Mouse (Mus musculus) spleen, adult 2 months (tissue): ENCODE data around the gene Lnx2. TPM values are rescaled to one million over a fixed set of nuclear protein-coding genes. Genes with fewer than 3 reads are reported as not detected.

ENCODE experiments used
- DNase-seq, 2 experiments: peaks; one replicate each; pipeline versions ENCODE4 v3.0.0 to v3.0.0-alpha.2; 2012 to 2021; ENCODE audit warnings: low spot score in 2 of 2, low read depth in 1 of 2
- H3K27ac ChIP-seq: fragments of 200-500 bp; 2 replicates; pipeline ENCODE4 v1.5.1; 2012; ENCODE audit warnings: low read length, inconsistent platforms; ENCODE audit not compliant: insufficient read depth
- H3K27me3 ChIP-seq: fragments of 200-500 bp; 2 replicates; pipeline ENCODE4 v1.6.1; 2012; ENCODE audit warnings: mild to moderate bottlenecking, moderate library complexity, low read length, inconsistent platforms; ENCODE audit not compliant: control insufficient read depth, insufficient read depth
- H3K36me3 ChIP-seq: fragments of 200-500 bp; 2 replicates; pipeline ENCODE4 v1.6.1; 2012; ENCODE audit warnings: mild to moderate bottlenecking, low read length, inconsistent platforms; ENCODE audit not compliant: control insufficient read depth, insufficient read depth
- H3K4me1 ChIP-seq: fragments of 200-500 bp; 2 replicates; pipeline ENCODE4 v1.6.1; 2011; ENCODE audit warnings: inconsistent platforms; ENCODE audit not compliant: control insufficient read depth, insufficient read depth, insufficient read length
- H3K4me3 ChIP-seq: fragments of 200-500 bp; 2 replicates; pipeline ENCODE4 v1.5.1; 2011; ENCODE audit warnings: mild to moderate bottlenecking, inconsistent platforms; ENCODE audit not compliant: insufficient read depth, insufficient read length; ENCODE audit errors: extremely low read depth
- CTCF ChIP-seq: fragments of 200-500 bp; IDR thresholded peaks from 2 replicates; pipeline ENCODE4 v1.5.1; 2011; ENCODE audit warnings: mild to moderate bottlenecking, inconsistent platforms; ENCODE audit not compliant: insufficient read depth, insufficient read length, insufficient replicate concordance; ENCODE audit errors: extremely low read depth
- POLR2A ChIP-seq: fragments of 200-500 bp; IDR thresholded peaks from 2 replicates; pipeline ENCODE4 v1.6.1; 2011; ENCODE audit warnings: low read depth, low read length, inconsistent platforms
- WGBS: fragments of 180-500 bp; shearing (Covaris S2); methylation state at CpG from one replicate; pipeline ENCODE4 v1.1.7; 2018; 5-methylcytosine and 5-hydroxymethylcytosine counted together
- polyA plus RNA-seq: library from polyadenylated mRNA; depleted of rRNA; stranded (reverse); fragments of >200 nt; gene quantifications from 2 replicates; pipeline ENCODE4 v1.2.3, GENCODE M21; 2012

Lnx2 gene
- polyA plus RNA-seq, 1 experiment = 21.3 TPM

DNA sequence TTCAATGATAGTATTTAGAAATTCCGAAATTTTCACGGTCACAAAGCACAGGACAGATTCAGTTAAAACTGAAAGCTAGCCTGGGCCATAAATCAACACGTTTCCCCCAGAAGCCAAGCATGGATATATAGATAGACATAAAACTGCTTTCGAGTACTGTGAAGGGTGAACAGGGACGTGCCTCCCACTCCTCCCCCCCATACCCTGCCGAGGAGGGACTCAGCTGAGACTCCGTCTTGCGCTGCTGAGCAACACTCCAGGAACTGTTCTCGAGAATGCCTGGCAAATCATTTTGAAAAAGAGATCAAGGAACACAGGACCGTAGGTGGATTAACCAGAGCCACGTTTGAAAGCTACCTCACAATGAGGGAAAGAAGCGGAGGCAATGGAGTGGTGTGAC lies 42.1 kb downstream of the Lnx2 start:
- H3K36me3 ChIP-seq = peaks cover 19% of the 10 kb centered on the region
- H3K4me3 ChIP-seq = no peak overlapping the region
- no peaks in the 10 kb centered on the region for H3K27me3 ChIP-seq
- no peak overlapping the region for H3K27ac ChIP-seq
- DNase-seq = no peak
- no peak for TF ChIP-seq POLR2A
- TF ChIP-seq CTCF = no peak
- WGBS = 91% methylated on average over 12 of the region's 12 CpGs
- H3K4me1 ChIP-seq = no peaks in the 10 kb centered on the region

DNA sequence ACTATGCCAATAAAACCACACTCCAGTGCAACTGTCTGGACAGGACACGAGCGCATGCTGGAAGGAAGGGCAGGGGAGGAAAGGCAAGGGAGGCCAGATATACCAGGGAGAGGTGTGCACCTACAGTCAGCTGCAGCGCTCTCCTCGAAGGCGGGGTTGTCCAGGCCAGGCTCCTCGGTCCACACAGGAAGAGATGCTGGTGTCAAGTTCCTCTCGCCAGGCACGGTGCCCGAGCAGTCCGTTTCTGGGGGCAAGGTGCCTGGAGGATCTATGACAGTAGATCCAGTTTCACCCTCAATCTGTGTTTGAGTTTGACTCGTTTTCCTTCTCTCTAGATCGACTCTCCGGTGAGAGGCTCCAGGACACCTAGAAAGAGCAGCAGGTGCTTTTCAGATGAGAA lies 43.2 kb downstream of the Lnx2 start:
- no peak overlapping the region for H3K4me3 ChIP-seq
- H3K27me3 ChIP-seq = no peaks in the 10 kb centered on the region
- TF ChIP-seq POLR2A = no peak
- no peak for TF ChIP-seq CTCF
- 84% methylated on average over 13 of the region's 13 CpGs for WGBS
- peaks cover 29% of the 10 kb centered on the region for H3K36me3 ChIP-seq
- H3K4me1 ChIP-seq = no peaks in the 10 kb centered on the region
- H3K27ac ChIP-seq = no peak overlapping the region
- no peak for DNase-seq

DNA sequence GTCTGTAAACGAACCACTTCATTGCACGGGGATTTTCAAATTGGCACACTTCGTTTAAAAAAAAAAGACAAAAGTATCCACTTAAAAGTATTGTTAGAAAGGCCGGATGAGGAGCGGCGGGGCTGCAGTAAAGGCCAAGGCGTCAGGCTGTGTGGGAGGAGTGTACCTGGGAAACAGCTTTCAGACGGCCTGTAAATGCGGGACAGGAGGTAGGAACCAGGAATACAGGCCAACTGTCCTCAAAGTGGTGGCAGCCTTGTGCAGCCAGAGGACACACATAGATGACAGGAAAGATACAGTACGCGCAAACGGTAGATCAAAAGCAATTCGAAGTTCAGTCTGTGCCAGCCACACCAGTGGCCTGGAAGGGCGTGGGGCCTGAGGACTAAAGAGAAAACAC lies 45.1 kb downstream of the Lnx2 start:
- Histone ChIP-seq H3K36me3 (peaks cover 45% of the 10 kb centered on the region), H3K4me3 (no peak overlapping the region), H3K27ac (no peak overlapping the region; the same call in 1 of the 2 replicates), H3K27me3 (no peaks in the 10 kb centered on the region), H3K4me1 (no peaks in the 10 kb centered on the region)
- WGBS = 89% methylated on average over 14 of the region's 14 CpGs
- TF ChIP-seq POLR2A = no peak
- no peak for TF ChIP-seq CTCF
- no peak for DNase-seq

DNA sequence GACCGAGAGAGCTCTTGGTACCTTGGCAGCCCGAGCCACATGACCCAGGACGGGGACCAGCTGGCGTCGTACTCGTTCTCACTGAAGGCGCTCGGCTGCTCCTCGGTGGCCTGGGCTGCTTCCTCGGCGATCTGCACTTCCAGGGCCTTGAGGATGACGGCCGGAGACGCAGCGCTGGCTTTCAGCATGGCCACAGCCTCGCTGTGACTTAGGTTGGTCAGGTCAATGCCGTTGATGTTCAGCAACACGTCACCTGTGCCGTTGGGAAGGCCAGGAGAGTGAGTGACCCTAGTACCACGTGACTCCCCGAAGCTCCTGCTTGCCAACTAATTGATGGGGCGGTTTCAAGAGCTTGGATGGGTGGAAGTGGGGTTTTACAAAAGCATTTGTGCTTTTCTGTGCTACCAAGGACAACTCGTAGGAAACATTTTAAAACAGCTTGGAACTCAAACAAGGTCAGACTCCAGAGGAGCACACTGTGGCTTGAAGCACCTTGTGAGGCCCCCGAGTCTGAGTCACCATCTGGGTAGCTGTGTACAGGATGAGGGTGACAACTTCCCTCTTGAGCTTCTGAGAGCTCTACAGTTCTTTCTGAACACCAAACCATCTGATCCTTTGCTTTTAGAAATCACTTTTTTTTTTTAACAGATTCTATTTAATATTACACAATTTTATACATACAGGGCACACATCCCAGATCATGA lies 51.9 kb downstream of the Lnx2 start:
- no peaks in the 10 kb centered on the region for H3K27me3 ChIP-seq
- TF ChIP-seq POLR2A (no peak), CTCF (no peak)
- no peak for DNase-seq
- 85% methylated on average over 24 of the region's 24 CpGs for WGBS
- no peak overlapping the region for H3K27ac ChIP-seq
- H3K4me1 ChIP-seq = no peaks in the 10 kb centered on the region
- no peak overlapping the region for H3K4me3 ChIP-seq
- peaks cover 57% of the 10 kb centered on the region for H3K36me3 ChIP-seq

DNA sequence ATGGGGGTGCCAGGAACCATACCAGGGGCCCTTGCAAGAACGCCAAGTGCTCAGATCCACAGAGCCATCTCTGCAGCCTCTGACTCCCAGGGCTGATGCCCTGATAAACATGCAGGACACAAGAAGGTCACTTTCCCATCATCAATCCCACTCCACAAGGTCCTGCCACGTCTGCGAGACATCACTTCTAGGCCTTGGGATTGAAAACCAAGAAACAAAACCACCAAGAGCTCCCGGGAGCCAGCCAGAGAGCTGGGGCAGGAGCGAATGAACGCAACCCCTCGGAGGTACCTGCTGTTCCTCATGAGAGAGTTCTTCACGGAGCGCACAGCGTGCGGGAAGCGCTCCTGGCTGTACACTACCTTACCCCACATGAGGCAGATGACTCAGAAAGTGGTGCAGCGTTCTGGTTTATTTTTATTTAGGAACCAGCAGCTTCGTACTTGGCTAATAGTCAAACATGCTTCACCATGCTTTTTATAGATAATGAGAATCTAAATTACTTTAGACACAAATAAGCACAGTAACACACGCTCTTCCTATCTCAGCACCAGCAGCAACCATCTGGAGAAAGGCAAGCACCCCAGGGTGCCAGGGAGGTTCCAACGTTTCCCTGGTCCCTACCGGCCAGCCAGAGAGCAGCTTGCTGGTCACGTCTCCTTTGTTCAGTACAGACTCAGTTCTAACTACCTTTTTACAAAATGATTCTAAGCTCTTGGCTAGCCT lies 53.0 kb downstream of the Lnx2 start:
- no peak for DNase-seq
- 95% methylated on average over 18 of the region's 18 CpGs for WGBS
- H3K36me3 ChIP-seq = peaks cover 57% of the 10 kb centered on the region

DNA sequence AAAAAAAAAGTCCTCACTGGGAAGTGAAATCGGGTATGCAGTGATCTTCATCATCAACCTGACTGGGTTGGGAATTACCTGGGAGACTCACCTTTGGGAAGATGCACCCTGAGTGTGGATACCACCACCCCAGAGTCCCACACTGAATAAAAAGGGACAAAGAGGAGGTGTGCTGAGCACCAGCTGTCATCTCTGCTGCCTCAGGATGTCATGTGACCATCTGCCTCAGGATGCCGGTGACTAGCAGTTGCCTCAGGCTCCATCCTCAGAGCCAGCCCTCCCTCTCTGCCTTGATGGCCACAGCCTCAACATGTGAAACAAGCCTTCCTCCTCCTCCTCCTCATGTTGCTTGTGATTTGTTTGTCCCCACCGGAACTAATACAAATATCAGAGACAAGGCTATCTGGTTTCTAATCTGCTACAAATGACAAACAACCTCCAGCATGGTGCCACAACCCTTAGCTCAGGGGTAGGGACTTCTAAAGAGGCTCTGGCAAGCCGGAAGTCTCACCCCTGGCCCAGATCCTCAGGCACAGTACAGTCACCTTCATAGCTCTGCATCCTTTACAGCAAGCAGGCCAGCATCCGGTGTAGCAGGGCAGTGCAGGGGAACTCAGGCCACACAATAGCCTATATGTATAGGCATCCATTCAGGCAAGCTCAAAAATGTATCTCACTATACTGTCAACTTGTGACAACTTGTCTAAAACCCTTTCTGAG lies 54.7 kb downstream of the Lnx2 start:
- Histone ChIP-seq H3K27ac (no peak overlapping the region), H3K27me3 (no peaks in the 10 kb centered on the region), H3K36me3 (peaks cover 50% of the 10 kb centered on the region), H3K4me1 (no peaks in the 10 kb centered on the region), H3K4me3 (no peak overlapping the region)
- no peak for DNase-seq
- 73% methylated on average over 5 of the region's 5 CpGs for WGBS
- TF ChIP-seq POLR2A = no peak

More for the DNA sequence above, 53.0 kb downstream of the Lnx2 start:
- no peak overlapping the region for H3K4me3 ChIP-seq
- H3K27me3 ChIP-seq = no peaks in the 10 kb centered on the region
- H3K4me1 ChIP-seq = no peaks in the 10 kb centered on the region
- H3K27ac ChIP-seq = no peak overlapping the region
- TF ChIP-seq POLR2A (no peak), CTCF (no peak)
